Mouse (Mus musculus): ENCODE results near the gene Ap1s3.

The Ap1s3 gene

DNA sequence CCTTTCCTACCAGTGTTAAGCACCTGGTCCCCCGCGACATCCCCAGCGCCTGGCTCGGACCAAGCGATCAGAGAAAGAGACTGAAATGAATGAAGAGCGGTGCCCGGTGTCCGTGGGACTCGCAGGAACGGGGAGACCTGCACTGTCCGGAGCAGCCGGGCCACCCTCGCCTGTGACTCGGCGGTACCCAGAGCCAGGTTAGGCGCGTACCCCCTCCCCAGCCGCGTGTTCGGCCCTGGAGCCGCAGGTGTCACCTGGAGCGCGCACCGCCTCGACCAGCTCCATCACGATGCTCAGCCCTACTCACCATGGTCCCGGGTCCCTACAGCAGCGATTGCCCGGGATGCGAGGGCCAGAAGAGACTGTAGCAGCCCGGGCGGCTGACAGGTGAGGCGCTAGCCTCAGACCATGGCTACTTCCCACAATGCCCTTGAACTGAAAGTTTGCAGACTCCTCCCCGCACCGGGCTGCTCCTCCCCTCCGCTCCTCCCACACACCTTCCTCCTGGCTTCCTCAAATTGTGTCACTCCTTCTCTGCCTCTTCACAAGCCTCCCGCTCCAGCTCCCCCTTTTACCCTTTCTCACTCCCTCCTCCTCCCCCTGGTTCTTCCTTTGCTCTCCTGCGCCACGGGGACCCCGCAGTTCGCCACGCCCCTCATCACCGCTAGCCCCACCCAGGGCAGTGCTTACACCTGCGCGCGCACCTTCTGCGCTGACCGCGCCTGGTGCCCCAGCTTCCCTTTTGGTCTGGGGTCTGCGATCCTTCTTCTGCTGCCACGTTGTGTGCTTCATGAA is at the start of gene Ap1s3:
Gene Ap1s3, minus strand, starts transcription at position 430 of the 795 bp plus-strand sequence.
- peak; percentile 73 for DNase-seq (ENCODE audit: low read depth, low spot score)

- DNase-seq (ENCODE audit: low read depth, low spot score): no peak
Measured at GRCm38 (mm10) chr1:79714152-79714923, 42.6 kb upstream of the Ap1s3 start.

GRCm38 (mm10) chr1:79713081-79713480 is 41.3 kb upstream of the Ap1s3 start:
- no peak for DNase-seq (ENCODE audit: low read depth, low spot score)

- DNase-seq (ENCODE audit: low read depth, low spot score): no peak
Measured at GRCm38 (mm10) chr1:79711147-79712126, 39.7 kb upstream of the Ap1s3 start.

DNA sequence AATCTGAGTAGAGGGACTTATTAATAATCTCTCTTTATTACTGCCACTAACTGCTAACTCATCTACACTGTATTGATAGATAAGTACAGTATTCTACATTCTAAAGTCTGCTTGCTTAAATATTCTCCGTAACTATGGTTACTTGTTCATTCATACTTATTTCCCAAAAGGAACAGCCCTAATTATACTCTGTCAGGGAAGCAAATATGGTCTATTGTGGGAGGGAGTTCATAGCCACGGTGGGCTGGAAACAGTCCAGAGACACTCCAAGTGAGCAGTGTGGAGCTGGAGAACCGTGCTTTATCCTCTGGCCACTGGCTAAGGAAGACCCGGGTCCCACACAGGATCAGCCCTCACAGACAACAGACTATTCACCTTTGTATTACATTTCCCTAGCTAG is 38.9 kb upstream of the Ap1s3 start:
- DNase-seq (ENCODE audit: low read depth, low spot score): no peak

DNA sequence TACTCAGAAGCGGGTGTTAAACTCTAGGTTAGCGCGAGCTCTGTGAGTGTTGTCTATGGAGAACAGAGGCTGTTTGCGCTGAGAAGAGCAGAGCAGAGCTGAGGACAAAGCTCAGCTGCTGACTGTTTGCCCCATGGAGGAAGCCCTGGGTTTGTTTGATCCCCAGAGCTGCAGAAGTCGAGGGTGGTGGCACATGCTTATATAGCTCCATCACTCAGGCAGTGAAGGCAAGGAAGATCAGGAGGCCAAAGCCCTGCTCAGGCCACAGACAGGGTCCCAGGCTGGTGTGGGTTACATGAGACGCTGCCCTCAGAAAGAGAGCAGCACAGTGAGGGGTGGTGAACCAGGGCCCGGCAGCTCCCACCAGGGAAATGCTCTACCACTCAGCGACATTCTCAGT is 38.4 kb upstream of the Ap1s3 start:
- no peak for DNase-seq (ENCODE audit: low read depth, low spot score)

GRCm38 (mm10) chr1:79707383-79707782 is 35.6 kb upstream of the Ap1s3 start:
- DNase-seq (ENCODE audit: low read depth, low spot score): no peak

DNA sequence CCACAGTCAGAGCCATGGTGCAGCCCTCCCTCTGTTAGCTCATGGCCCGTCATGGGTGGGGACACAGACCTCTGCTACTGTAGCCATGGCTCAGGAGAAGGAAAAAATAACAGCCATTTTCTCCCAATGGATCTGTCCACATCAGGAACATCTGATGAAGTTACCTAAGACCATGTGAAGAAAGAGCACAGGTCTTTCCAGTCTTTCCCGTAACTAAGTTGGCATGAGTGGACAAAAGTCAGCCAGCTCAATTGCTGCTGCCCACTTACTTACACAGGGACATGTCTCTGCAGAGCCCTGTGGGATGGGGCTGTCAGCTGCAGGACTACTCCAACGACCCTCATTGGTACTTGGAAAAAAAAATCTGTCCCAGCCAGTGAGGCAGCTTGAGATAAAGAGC is 34.9 kb upstream of the Ap1s3 start:
- no peak for DNase-seq (ENCODE audit: low read depth, low spot score)

- DNase-seq (ENCODE audit: low read depth, low spot score): no peak
Measured at GRCm38 (mm10) chr1:79704672-79705071, 32.9 kb upstream of the Ap1s3 start.

- no peak for DNase-seq (ENCODE audit: low read depth, low spot score)
Measured at GRCm38 (mm10) chr1:79703520-79703919, 31.7 kb upstream of the Ap1s3 start.

DNA sequence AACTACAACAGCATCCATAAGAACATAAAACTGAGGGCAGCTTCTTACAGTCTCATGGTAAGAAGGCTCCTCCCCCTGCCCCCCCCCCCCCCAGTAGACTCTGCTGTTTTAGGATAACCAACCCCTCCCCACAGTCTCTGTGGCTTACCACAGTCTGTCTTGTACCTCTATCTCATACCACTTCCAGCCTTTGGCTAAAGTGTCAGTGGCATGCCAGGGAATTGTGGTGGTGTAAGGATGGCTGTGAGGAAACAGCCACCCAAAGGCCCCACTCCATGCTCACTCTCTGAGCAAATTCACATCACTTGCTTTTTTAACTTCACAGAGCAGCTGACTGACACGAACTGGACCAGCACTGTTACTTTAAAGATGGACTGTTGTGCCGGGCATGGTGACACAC is 26.7 kb upstream of the Ap1s3 start:
- no peak for DNase-seq (ENCODE audit: low read depth, low spot score)

GRCm38 (mm10) chr1:79697382-79697781 is 25.6 kb upstream of the Ap1s3 start:
- DNase-seq (ENCODE audit: low read depth, low spot score): no peak

- no peak for DNase-seq (ENCODE audit: low read depth, low spot score)
Measured at GRCm38 (mm10) chr1:79696933-79697332, 25.2 kb upstream of the Ap1s3 start.

GRCm38 (mm10) chr1:79692482-79692881 is 20.7 kb upstream of the Ap1s3 start:
- no peak for DNase-seq (ENCODE audit: low read depth, low spot score)

GRCm38 (mm10) chr1:79687254-79687653 is 15.5 kb upstream of the Ap1s3 start:
- DNase-seq (ENCODE audit: low read depth, low spot score): no peak

- DNase-seq (ENCODE audit: low read depth, low spot score): no peak
Measured at GRCm38 (mm10) chr1:79684027-79684426, 12.3 kb upstream of the Ap1s3 start.

- DNase-seq (ENCODE audit: low read depth, low spot score): no peak
Measured at GRCm38 (mm10) chr1:79682936-79683335, 11.2 kb upstream of the Ap1s3 start.

DNA sequence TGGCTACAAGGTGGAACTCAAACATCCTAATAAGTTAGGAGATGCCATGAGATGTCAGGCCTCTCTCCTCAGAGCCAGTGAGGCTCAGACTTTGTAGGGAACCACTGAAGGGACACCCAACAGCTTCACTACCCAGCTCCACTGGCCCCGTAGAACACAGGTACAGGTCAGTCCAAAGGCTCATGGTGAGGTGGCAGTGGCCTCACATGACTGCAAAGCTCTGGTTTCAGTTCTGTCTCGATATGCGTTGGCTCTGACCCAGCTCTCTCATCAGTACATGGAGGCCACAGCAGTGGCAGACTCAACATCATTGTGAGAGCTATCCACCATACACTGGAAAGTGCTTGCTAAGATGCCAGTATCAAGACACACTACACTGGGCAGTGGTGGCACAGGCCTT is 9.0 kb upstream of the Ap1s3 start:
- DNase-seq (ENCODE audit: low read depth, low spot score): no peak

DNA sequence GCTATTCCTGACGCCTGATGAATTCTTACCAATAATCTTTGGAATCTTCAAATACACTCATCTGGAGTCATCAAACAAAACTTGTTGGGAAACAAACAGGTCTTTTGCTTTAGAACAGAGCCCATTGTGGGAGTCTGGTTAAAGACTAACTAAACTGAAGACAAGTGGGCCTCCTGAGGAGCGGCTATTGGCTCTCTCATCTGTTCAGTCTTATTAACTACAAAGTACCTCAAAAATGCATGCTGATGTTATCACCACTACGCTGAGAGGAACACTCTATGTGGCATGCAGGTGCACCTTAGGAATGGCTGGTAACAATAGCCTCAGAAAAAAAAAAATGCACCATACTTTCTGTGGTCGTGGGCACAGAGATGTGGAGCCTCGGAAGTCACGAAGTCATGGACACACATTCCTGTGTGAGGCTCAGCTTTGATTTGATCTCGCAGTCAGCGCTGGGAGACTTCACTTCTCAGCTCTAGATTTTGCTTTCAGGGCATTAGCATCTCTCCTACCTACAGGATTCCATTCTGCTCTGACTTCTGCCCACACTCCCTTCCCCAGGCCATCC is 6.4 kb upstream of the Ap1s3 start:
- DNase-seq (ENCODE audit: low read depth, low spot score): no peak

- DNase-seq (ENCODE audit: low read depth, low spot score): no peak
Measured at GRCm38 (mm10) chr1:79675716-79676115, 3.9 kb upstream of the Ap1s3 start.

GRCm38 (mm10) chr1:79671196-79671542 is 603 bp downstream of the Ap1s3 start:
- no peak for DNase-seq (ENCODE audit: low read depth, low spot score)
